8 mouse cellular contexts compared by ENCODE assay signal in genomic region chr2:22773549-22774180, GRCm38 (mm10). TPM values are rescaled to one million over a fixed set of nuclear protein-coding genes. Genes with fewer than 3 reads are reported as not detected.
A peak's percentile ranks its signal among the peaks of the same experiment; 100 is the strongest.
DNase-seq lines count a peak whose midpoint lies in the region; ATAC-seq and TF ChIP-seq lines count a peak whose summit lies in the region.

Gene Apbb1ip, plus strand, starts transcription at chr2:22774094.

- peak within 1 kb of the TSS; percentile 63 for H3K9ac ChIP-seq in forebrain, embryonic 11.5 days (ENCODE audit: low read length)
- H3K9ac ChIP-seq in intestine, embryonic 14.5 days (ENCODE audit: low read length) = 0 out of 2 replicates have a peak within 1 kb of the TSS, but pooled peaks have one; percentile 10
- H3K9ac ChIP-seq in stomach, embryonic 14.5 days (replicated peaks; ENCODE audit: low read depth, low read length) = 0 out of 2 replicates have a peak within 1 kb of the TSS, but pooled peaks have one; percentile 18

- H3K4me3 ChIP-seq in testis, adult 2 months (ENCODE audit: control insufficient read depth, low read depth, low read length) = peak within 1 kb of the TSS; percentile 74
- H3K4me3 ChIP-seq in forebrain, embryonic 11.5 days (ENCODE audit: low read depth, low read length) = peak within 1 kb of the TSS; percentile 32
- peak within 1 kb of the TSS; percentile 32 for H3K4me3 ChIP-seq in intestine, embryonic 14.5 days (ENCODE audit: low read depth, low read length)
- peak within 1 kb of the TSS; percentile 34 for H3K4me3 ChIP-seq in stomach, embryonic 14.5 days (ENCODE audit: low read depth, low read length)

- no peak for TF ChIP-seq CTCF in testis, adult 2 months (IDR thresholded peaks at IDR 0.05; ENCODE audit: control insufficient read depth, insufficient read depth, insufficient replicate concordance, low read depth, low read length)

- no peaks in the 10 kb centered on the region for H3K9me3 ChIP-seq in forebrain, embryonic 11.5 days (ENCODE audit: control insufficient read depth, low read length)
- H3K9me3 ChIP-seq in intestine, embryonic 14.5 days (ENCODE audit: control insufficient read depth, low read length) = no peaks in the 10 kb centered on the region
- H3K9me3 ChIP-seq in stomach, embryonic 14.5 days (ENCODE audit: control insufficient read depth, low read depth, low read length) = no peaks in the 10 kb centered on the region

- H3K4me1 ChIP-seq in testis, adult 2 months (ENCODE audit: control insufficient read depth, insufficient read depth, low read length) = peaks cover 9% of the 10 kb centered on the region
- no peaks in the 10 kb centered on the region; the same call in 1 of the 2 replicates for H3K4me1 ChIP-seq in forebrain, embryonic 11.5 days (replicated peaks; ENCODE audit: control insufficient read depth, insufficient read depth, low read length)
- H3K4me1 ChIP-seq in intestine, embryonic 14.5 days (replicated peaks; ENCODE audit: control insufficient read depth, insufficient read depth, low read length) = no peaks in the 10 kb centered on the region
- peaks cover 5% of the 10 kb centered on the region; the same call in 1 of the 2 replicates for H3K4me1 ChIP-seq in stomach, embryonic 14.5 days (ENCODE audit: control insufficient read depth, insufficient read depth, low read length)

- WGBS in forebrain, embryonic 11.5 days = 19% methylated on average over 9 of the region's 9 CpGs
- WGBS in intestine, embryonic 14.5 days = 29% methylated on average over 9 of the region's 9 CpGs
- WGBS in stomach, embryonic 14.5 days = 26% methylated on average over 9 of the region's 9 CpGs

- DNase-seq in testis, postnatal 10 days (ENCODE audit: low spot score) = no peak
- no peak for DNase-seq in forebrain, embryonic 11.5 days (ENCODE audit: low spot score)
- DNase-seq in intestine, embryonic 14.5 days (ENCODE audit: low spot score) = no peak
- no peak for DNase-seq in urinary bladder, postnatal 25 days (ENCODE audit: low spot score)
- no peak for DNase-seq in right cerebral cortex, postnatal 14 days

- TF ChIP-seq POLR2A in testis, adult 2 months (IDR thresholded peaks at IDR 0.05; ENCODE audit: control insufficient read depth, low read depth, low read length) = no peak

- H3K4me2 ChIP-seq in forebrain, embryonic 11.5 days (ENCODE audit: low read depth, low read length, severe bottlenecking) = peak within 1 kb of the TSS; percentile 73
- H3K4me2 ChIP-seq in intestine, embryonic 14.5 days (ENCODE audit: low read length) = peak within 1 kb of the TSS; percentile 66
- H3K4me2 ChIP-seq in stomach, embryonic 14.5 days (replicated peaks; ENCODE audit: low read depth, low read length) = peak within 1 kb of the TSS; percentile 71

- no peaks in the 10 kb centered on the region for H3K27me3 ChIP-seq in testis, adult 2 months (ENCODE audit: control insufficient read depth, insufficient read depth, low read length)
- no peaks in the 10 kb centered on the region for H3K27me3 ChIP-seq in forebrain, embryonic 11.5 days (ENCODE audit: control insufficient read depth, insufficient read depth, low read length)
- peaks cover 7% of the 10 kb centered on the region; the same call in 1 of the 2 replicates for H3K27me3 ChIP-seq in intestine, embryonic 14.5 days (replicated peaks; ENCODE audit: control insufficient read depth, insufficient read depth, low read length)
- H3K27me3 ChIP-seq in stomach, embryonic 14.5 days (ENCODE audit: control insufficient read depth, insufficient read depth, low read length) = no peaks in the 10 kb centered on the region

- peak; percentile 59; the same call in 1 of the 2 replicates for ATAC-seq in forebrain, embryonic 11.5 days (replicated peaks; ENCODE audit: low FRiP score)
- 0 out of 2 replicates have a peak, but pooled peaks have one; percentile 32 for ATAC-seq in intestine, embryonic 14.5 days (replicated peaks; ENCODE audit: low FRiP score, low TSS enrichment, low read depth)
- ATAC-seq in megakaryocyte, adult 5-6 weeks (ENCODE audit: poor library complexity, severe bottlenecking) = peak; percentile 71
- ATAC-seq in stomach, embryonic 14.5 days (ENCODE audit: insufficient number of reproducible peaks, insufficient read depth, low FRiP score, low read depth) = no peak

- H3K27ac ChIP-seq in testis, adult 2 months (ENCODE audit: control insufficient read depth, insufficient read depth, low read depth, low read length) = no peak within 1 kb of the TSS
- H3K27ac ChIP-seq in forebrain, embryonic 11.5 days (ENCODE audit: low read depth, low read length) = no peak within 1 kb of the TSS
- H3K27ac ChIP-seq in intestine, embryonic 14.5 days (ENCODE audit: low read depth) = no peak within 1 kb of the TSS
- H3K27ac ChIP-seq in stomach, embryonic 14.5 days (ENCODE audit: low read length) = no peak within 1 kb of the TSS

- H3K36me3 ChIP-seq in testis, adult 2 months (ENCODE audit: control insufficient read depth, insufficient read depth, low read length) = no peaks in the 10 kb centered on the region
- no peaks in the 10 kb centered on the region for H3K36me3 ChIP-seq in forebrain, embryonic 11.5 days (ENCODE audit: control insufficient read depth, insufficient read depth, low read length)
- H3K36me3 ChIP-seq in intestine, embryonic 14.5 days (ENCODE audit: control insufficient read depth, insufficient read depth, low read length) = no peaks in the 10 kb centered on the region
- no peaks in the 10 kb centered on the region for H3K36me3 ChIP-seq in stomach, embryonic 14.5 days (ENCODE audit: control insufficient read depth, insufficient read depth, low read length)

RNA-seq across cellular contexts. Expression of gene Apbb1ip, which starts in this region (rescaled TPM):
- polyA plus RNA-seq in testis, adult 2 months (2012; rRNA removed) = 2.4 and 2.8 TPM in 2 replicates
- 0.53 and 0.76 TPM in 2 replicates for polyA plus RNA-seq in forebrain, embryonic 11.5 days (2014; fragmentation: Nextera tagmentation; extraction: Ambion mirVana)
- polyA plus RNA-seq in intestine, embryonic 14.5 days (2014; fragmentation: Nextera tagmentation; extraction: Ambion mirVana) = 1.4 and 1.9 TPM in 2 replicates
- 194 and 206 TPM in 2 replicates for total RNA-seq in megakaryocyte, adult 5-6 weeks (2015)
- 27.6 and 49.7 TPM in 2 replicates for total RNA-seq in megakaryocyte, adult 5-6 weeks (2017)
- polyA plus RNA-seq in stomach, embryonic 14.5 days (2014; fragmentation: Nextera tagmentation; extraction: Ambion mirVana) = 2.3 and 2.7 TPM in 2 replicates

Comparison
In these comparisons a context has a peak if more than half of its experiments do, and no peak if none do; other contexts are left out.
1. Peak in ATAC-seq, H3K4me3 ChIP-seq, H3K9ac ChIP-seq and H3K4me2 ChIP-seq in forebrain, embryonic 11.5 days; RNA of the gene not detected or under 1 TPM.
2. H3K9ac ChIP-seq: peak in every context shown above with its lines; median percentile 63 in forebrain, embryonic 11.5 days; 18 in stomach, embryonic 14.5 days; 10 in intestine, embryonic 14.5 days.